Mouse (Mus musculus) olfactory bulb, adult 2 months (tissue): ENCODE measurements around the gene Tnfsf13. TPM values are rescaled to one million over a fixed set of nuclear protein-coding genes. Genes with fewer than 3 reads are reported as not detected.
"Not testable (repeated sequence)": the region's sequence is repeated elsewhere in the genome, so short reads cannot be mapped to it uniquely, and the experiment has no call there.

Experiments used
- H3K27ac ChIP-seq: fragments of 200-500 bp; 2 replicates; pipeline ENCODE4 v1.5.1; 2012; ENCODE audit warnings: low read depth, low read length; ENCODE audit not compliant: insufficient read depth
- H3K4me1 ChIP-seq: fragments of 200-500 bp; 2 replicates; pipeline ENCODE4 v1.6.1; 2012; ENCODE audit warnings: low read length; ENCODE audit not compliant: control insufficient read depth, insufficient read depth
- H3K4me3 ChIP-seq: fragments of 200-500 bp; 2 replicates; pipeline ENCODE4 v1.5.1; 2012; ENCODE audit warnings: mild to moderate bottlenecking, low read depth, low read length, moderate library complexity; ENCODE audit not compliant: insufficient read depth
- CTCF ChIP-seq: fragments of 200-500 bp; IDR thresholded peaks from 2 replicates; pipeline ENCODE4 v1.5.1; 2012; ENCODE audit warnings: low read depth, mild to moderate bottlenecking, low read length, moderate library complexity; ENCODE audit not compliant: insufficient read depth
- POLR2A ChIP-seq: fragments of 200-500 bp; IDR thresholded peaks from 2 replicates; pipeline ENCODE4 v1.6.1; 2012; ENCODE audit warnings: mild to moderate bottlenecking, low read depth, low read length, moderate library complexity; ENCODE audit not compliant: insufficient read depth
- WGBS: fragments of 180-500 bp; shearing (Covaris S2); methylation state at CpG from one replicate; pipeline ENCODE4 v1.1.7; 2018; 5-methylcytosine and 5-hydroxymethylcytosine counted together
- polyA plus RNA-seq: library from polyadenylated mRNA; stranded (reverse); fragments of >200 nt; gene quantifications from 2 replicates; pipeline ENCODE4 v1.2.4, GENCODE M21; 2012; ENCODE audit warnings: low replicate concordance; ENCODE audit not compliant: missing spikeins, insufficient read depth, insufficient read length

Gene Tnfsf13
- not detected in 2 replicates for polyA plus RNA-seq

GRCm38 (mm10) chr11:69685526-69686148, at the start of gene Tnfsf13:
Tnfsf13 (minus strand) TSS chr11:69685784.
- 40% methylated on average over 10 of the region's 10 CpGs for WGBS
- Histone ChIP-seq H3K4me3 (no peak within 1 kb of the TSS), H3K27ac (peak within 1 kb of the TSS; percentile 94), H3K4me1 (peaks cover 24% of the 10 kb centered on the region)
- TF ChIP-seq CTCF (no peak), POLR2A (no peak; the same call in 1 of the 2 replicates)

GRCm38 (mm10) chr11:69731408-69731807, 45.8 kb upstream of the Tnfsf13 start:
- H3K4me1 ChIP-seq, H3K27ac ChIP-seq, H3K4me3 ChIP-seq: not testable (repeated sequence)
- 90% methylated on average over 2 of the region's 3 CpGs for WGBS

GRCm38 (mm10) chr11:69729063-69729462, 43.5 kb upstream of the Tnfsf13 start:
- Histone ChIP-seq H3K4me3 (no peak overlapping the region), H3K4me1 (no peaks in the 10 kb centered on the region), H3K27ac (no peak overlapping the region)
- 32% methylated on average over 3 of the region's 3 CpGs for WGBS
- TF ChIP-seq POLR2A (no peak), CTCF (no peak)

- H3K27ac ChIP-seq: no peak overlapping the region
- no peak overlapping the region for H3K4me3 ChIP-seq
- WGBS: 48% methylated on average over 5 of the region's 5 CpGs
- no peak for TF ChIP-seq CTCF
- TF ChIP-seq POLR2A: no peak
- no peaks in the 10 kb centered on the region for H3K4me1 ChIP-seq
These were observed 40.4 kb upstream of the Tnfsf13 start for GRCm38 (mm10) chr11:69725951-69726350.

GRCm38 (mm10) chr11:69723074-69723473, 37.5 kb upstream of the Tnfsf13 start:
- 60% methylated on average over 2 of the region's 2 CpGs for WGBS
- TF ChIP-seq CTCF: no peak
- no peak for TF ChIP-seq POLR2A
- Histone ChIP-seq H3K4me1 (no peaks in the 10 kb centered on the region), H3K4me3 (no peak overlapping the region), H3K27ac (no peak overlapping the region)

- no peak overlapping the region for H3K27ac ChIP-seq
- no peak for TF ChIP-seq POLR2A
- no peak for TF ChIP-seq CTCF
- WGBS: 80% methylated on average over 6 of the region's 6 CpGs
- H3K4me1 ChIP-seq: no peaks in the 10 kb centered on the region
- H3K4me3 ChIP-seq: no peak overlapping the region
These were observed 35.3 kb upstream of the Tnfsf13 start for GRCm38 (mm10) chr11:69720852-69721251.

- no peak overlapping the region for H3K4me3 ChIP-seq
- TF ChIP-seq CTCF (no peak), POLR2A (no peak)
- WGBS: 73% methylated on average over 6 of the region's 6 CpGs
- no peaks in the 10 kb centered on the region for H3K4me1 ChIP-seq
- no peak overlapping the region for H3K27ac ChIP-seq
These were observed 33.8 kb upstream of the Tnfsf13 start for GRCm38 (mm10) chr11:69719423-69719822.

GRCm38 (mm10) chr11:69718661-69719060, 33.1 kb upstream of the Tnfsf13 start:
- WGBS: 37% methylated on average over 15 of the region's 15 CpGs
- no peak overlapping the region for H3K4me3 ChIP-seq
- no peaks in the 10 kb centered on the region for H3K4me1 ChIP-seq
- TF ChIP-seq CTCF (no peak), POLR2A (no peak)
- H3K27ac ChIP-seq: no peak overlapping the region

- no peak for TF ChIP-seq POLR2A
- no peak for TF ChIP-seq CTCF
- Histone ChIP-seq H3K27ac (no peak overlapping the region), H3K4me1 (no peaks in the 10 kb centered on the region), H3K4me3 (no peak overlapping the region)
- WGBS: 81% methylated on average over 4 of the region's 4 CpGs
These were observed 31.4 kb upstream of the Tnfsf13 start for GRCm38 (mm10) chr11:69716953-69717352.

- TF ChIP-seq CTCF (no peak), POLR2A (no peak)
- Histone ChIP-seq H3K27ac (no peak overlapping the region), H3K4me1 (no peaks in the 10 kb centered on the region), H3K4me3 (no peak overlapping the region)
- 51% methylated on average over 5 of the region's 5 CpGs for WGBS
These were observed 30.3 kb upstream of the Tnfsf13 start for GRCm38 (mm10) chr11:69715929-69716328.
